Mouse (Mus musculus): ENCODE results near the gene Gm20708. TPM values are rescaled to one million over a fixed set of nuclear protein-coding genes. Genes with fewer than 3 reads are reported as not detected.
"Not testable (repeated sequence)": the region's sequence is repeated elsewhere in the genome, so short reads cannot be mapped to it uniquely, and the experiment has no call there.

Gene Gm20708
- polyA plus RNA-seq, 1 experiment from 2014 or later: 0.24 TPM

- H3K36me3 ChIP-seq: 0 out of 2 replicates have a peak, but pooled peaks cover 2% of the 10 kb centered on the region
- H3K4me1 ChIP-seq: peaks cover 75% of the 10 kb centered on the region
- H3K4me3 ChIP-seq: no peak overlapping the region
- no peaks in the 10 kb centered on the region for H3K9me3 ChIP-seq
- WGBS: 44% methylated on average over 18 of the region's 18 CpGs
- no peak for ATAC-seq (ENCODE audit: borderline replicate concordance, extremely low read depth, low FRiP score, low TSS enrichment)
- H3K4me2 ChIP-seq: no peak overlapping the region
- peak overlapping the region; percentile 83 for H3K27ac ChIP-seq
- no peaks in the 10 kb centered on the region for H3K27me3 ChIP-seq
- H3K9ac ChIP-seq: no peak overlapping the region
Measured at GRCm38 (mm10) chr11:117828149-117828887, 18.9 kb downstream of the Gm20708 start.

DNA sequence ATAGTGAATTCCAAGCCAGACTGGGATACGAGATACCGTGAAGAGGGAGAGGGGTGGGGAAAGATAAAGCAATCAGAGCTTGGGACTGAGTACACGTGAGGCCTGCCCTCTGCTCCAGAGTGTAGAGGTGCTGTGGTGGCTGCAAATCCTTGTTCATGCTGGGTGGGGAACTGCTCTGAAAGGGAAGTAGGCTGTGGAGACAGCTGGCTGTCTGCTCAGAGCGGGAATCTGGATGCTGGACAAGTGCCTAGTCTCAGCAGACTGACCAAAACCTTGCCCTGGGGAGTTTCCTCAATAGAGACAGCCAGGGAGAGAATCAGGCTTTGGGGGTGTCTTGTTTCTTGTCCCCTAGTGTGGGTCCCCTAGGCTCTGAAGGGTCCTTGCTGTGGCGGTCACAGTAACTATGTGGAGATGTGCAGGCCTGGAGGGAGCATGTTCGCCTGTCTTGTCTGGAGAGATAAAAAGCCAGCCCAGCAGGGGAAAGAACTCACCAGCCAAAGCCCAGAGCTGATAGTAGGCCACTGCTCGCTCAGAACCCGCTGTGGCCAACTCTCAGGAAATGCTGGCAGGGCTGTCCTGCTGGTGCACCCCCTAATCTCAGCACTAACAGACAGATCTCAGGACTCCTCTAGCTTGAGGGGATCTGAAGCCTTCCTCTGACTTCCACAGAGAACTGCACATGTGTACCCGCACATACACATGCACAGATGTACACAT is 19.6 kb downstream of the Gm20708 start:
- Histone ChIP-seq H3K36me3 (no peaks in the 10 kb centered on the region), H3K27me3 (no peaks in the 10 kb centered on the region), H3K9ac (no peak overlapping the region), H3K9me3 (no peaks in the 10 kb centered on the region), H3K27ac (peak overlapping the region; percentile 83), H3K4me3 (no peak overlapping the region), H3K4me2 (no peak overlapping the region), H3K4me1 (peaks cover 68% of the 10 kb centered on the region)
- ATAC-seq (ENCODE audit: borderline replicate concordance, extremely low read depth, low FRiP score, low TSS enrichment): no peak
- 32% methylated on average over 9 of the region's 9 CpGs for WGBS

GRCm38 (mm10) chr11:117829671-117830215 is 20.3 kb downstream of the Gm20708 start:
- Histone ChIP-seq H3K4me2 (no peak overlapping the region), H3K27me3 (no peaks in the 10 kb centered on the region), H3K36me3 (no peaks in the 10 kb centered on the region), H3K4me3 (no peak overlapping the region), H3K9me3 (no peaks in the 10 kb centered on the region), H3K27ac (peak overlapping the region; percentile 83), H3K4me1 (peaks cover 62% of the 10 kb centered on the region), H3K9ac (no peak overlapping the region)
- WGBS: 41% methylated on average over 2 of the region's 2 CpGs
- no peak for ATAC-seq (ENCODE audit: borderline replicate concordance, extremely low read depth, low FRiP score, low TSS enrichment)

DNA sequence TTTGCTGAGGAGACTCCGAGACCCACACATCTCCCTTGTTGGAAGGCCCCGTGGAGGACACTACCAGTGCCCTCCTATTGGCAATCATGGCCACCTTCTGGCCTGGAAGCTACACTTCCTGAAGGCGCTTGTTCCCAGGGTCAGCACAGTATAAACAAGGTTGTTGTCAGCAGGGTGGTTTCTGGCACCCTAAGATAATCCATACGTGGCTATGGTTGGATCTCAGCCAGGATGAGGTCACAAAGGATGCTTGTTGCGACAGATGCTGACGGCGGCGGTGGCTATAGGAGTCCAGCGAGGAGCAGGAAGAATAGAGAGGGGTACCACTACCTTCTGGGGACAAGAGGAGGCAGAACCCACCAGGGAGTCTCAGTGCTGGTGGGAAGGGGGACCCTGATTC is 20.9 kb downstream of the Gm20708 start:
- Histone ChIP-seq H3K4me3 (no peak overlapping the region), H3K9ac (no peak overlapping the region), H3K9me3 (no peaks in the 10 kb centered on the region), H3K27ac (peak overlapping the region; percentile 83), H3K4me1 (peaks cover 57% of the 10 kb centered on the region), H3K4me2 (no peak overlapping the region), H3K36me3 (no peaks in the 10 kb centered on the region), H3K27me3 (no peaks in the 10 kb centered on the region)
- ATAC-seq (ENCODE audit: borderline replicate concordance, extremely low read depth, low FRiP score, low TSS enrichment): no peak
- WGBS: 49% methylated on average over 9 of the region's 9 CpGs

DNA sequence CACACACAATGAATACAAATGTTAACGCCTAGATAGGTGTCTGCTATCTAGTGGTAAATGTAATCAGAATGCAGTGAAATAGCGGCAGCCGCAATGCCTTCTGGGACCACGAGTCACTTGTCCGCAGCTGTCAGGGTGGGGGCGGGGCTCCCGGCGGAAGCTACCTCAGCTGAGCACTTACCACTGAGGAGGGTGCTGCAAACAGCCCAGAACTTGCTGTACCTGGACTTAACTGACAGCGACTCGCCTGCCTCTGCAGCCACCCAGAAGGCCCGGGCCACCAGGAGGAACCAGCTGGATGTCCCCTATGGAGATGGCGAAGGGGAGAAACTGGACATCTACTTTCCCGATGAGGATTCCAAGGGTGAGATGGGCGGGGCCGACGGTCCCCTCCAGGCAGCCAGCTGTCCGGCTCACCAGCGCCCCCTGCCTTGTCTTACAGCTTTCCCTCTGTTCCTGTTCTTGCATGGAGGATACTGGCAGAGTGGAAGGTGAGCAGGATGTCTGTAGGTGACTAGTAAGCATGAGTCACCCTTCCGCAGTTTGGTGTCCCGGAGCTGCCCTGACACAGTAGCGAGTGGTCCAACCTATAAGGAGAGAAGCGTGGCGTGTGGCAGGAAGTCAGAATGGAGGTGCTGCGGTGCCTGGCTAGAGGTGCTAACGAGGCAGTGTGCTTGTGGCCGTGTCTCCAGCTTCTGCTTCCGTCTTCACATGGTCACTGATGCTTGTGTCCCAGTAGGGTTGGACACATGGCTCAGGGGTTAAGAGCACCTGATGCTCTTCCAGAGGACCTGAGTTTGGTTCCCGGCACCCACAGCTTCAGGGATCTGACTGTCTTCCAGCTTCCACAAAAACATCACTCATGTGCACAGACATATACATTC is 22.9 kb downstream of the Gm20708 start:
- Histone ChIP-seq H3K9ac (no peak overlapping the region), H3K4me3 (peak overlapping the region; percentile 17), H3K4me2 (peak overlapping the region; percentile 50), H3K27ac (no peak overlapping the region), H3K9me3 (no peaks in the 10 kb centered on the region), H3K36me3 (no peaks in the 10 kb centered on the region), H3K4me1 (peaks cover 47% of the 10 kb centered on the region), H3K27me3 (no peaks in the 10 kb centered on the region)
- peak; percentile 16; the same call in 1 of the 2 replicates for ATAC-seq (ENCODE audit: borderline replicate concordance, extremely low read depth, low FRiP score, low TSS enrichment)
- WGBS: 22% methylated on average over 28 of the region's 28 CpGs

DNA sequence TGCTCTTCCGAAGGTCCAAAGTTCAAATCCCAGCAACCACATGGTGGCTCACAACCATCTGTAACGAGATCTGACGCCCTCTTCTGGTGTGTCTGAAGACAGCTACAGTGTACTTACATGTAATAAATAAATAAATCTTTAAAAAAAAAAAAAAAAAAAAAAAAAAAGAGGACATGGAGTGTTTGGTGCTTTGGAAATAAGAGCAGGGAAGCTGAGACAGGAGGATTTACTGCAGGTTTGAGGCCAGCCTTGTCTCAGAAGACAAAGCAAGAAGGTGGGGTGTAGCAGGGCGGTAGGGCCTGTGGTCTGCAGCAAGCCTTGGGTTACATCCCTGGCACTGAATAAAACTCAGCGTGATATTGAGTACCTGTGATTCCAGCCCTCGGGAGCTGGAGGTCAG is 24.0 kb downstream of the Gm20708 start:
- H3K9me3 ChIP-seq; H3K27ac ChIP-seq; H3K9ac ChIP-seq; H3K4me2 ChIP-seq; H3K36me3 ChIP-seq; H3K27me3 ChIP-seq; H3K4me3 ChIP-seq; ATAC-seq (ENCODE audit: borderline replicate concordance, extremely low read depth, low FRiP score, low TSS enrichment): not testable (repeated sequence)
- 77% methylated on average over 6 of the region's 6 CpGs for WGBS
- H3K4me1 ChIP-seq: peaks cover 35% of the 10 kb centered on the region

- Histone ChIP-seq H3K9ac (no peak overlapping the region), H3K27ac (no peak overlapping the region), H3K4me1 (peaks cover 29% of the 10 kb centered on the region), H3K36me3 (no peaks in the 10 kb centered on the region), H3K27me3 (no peaks in the 10 kb centered on the region), H3K4me3 (no peak overlapping the region), H3K9me3 (no peaks in the 10 kb centered on the region), H3K4me2 (no peak overlapping the region)
- no peak for ATAC-seq (ENCODE audit: borderline replicate concordance, extremely low read depth, low FRiP score, low TSS enrichment)
- WGBS: 87% methylated on average over 8 of the region's 8 CpGs
Measured at GRCm38 (mm10) chr11:117834086-117834485, 24.6 kb downstream of the Gm20708 start.

GRCm38 (mm10) chr11:117836306-117836705 is 26.8 kb downstream of the Gm20708 start:
- Histone ChIP-seq H3K27ac (no peak overlapping the region), H3K4me3 (peak overlapping the region; percentile 19), H3K9ac (no peak overlapping the region)

DNA sequence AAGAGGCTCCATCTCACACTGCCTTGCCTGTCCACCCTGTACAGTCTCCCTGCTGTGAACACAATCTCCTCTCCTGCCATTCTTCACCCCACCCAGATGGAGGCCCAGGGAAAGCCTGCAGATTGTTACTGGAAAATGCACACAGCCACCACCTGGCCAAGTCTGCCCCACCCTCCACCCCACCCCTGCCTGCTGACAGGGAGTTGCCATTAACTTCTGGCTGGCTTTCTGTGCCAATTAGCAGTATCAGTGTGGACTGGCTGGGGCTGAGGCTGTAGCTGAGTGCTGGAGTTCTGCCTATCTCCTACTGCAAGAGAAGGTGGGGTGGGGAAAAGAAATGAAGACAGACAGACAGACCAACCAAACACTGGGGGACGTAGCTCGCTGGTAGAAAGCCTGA is 29.1 kb downstream of the Gm20708 start:
- no peaks in the 10 kb centered on the region for H3K9me3 ChIP-seq
- ATAC-seq (ENCODE audit: borderline replicate concordance, extremely low read depth, low FRiP score, low TSS enrichment): no peak; the same call in 1 of the 2 replicates
- 59% methylated on average over 2 of the region's 2 CpGs for WGBS
- H3K4me1 ChIP-seq: 0 out of 2 replicates have a peak, but pooled peaks cover 4% of the 10 kb centered on the region
- no peak overlapping the region for H3K9ac ChIP-seq
- H3K27me3 ChIP-seq: no peaks in the 10 kb centered on the region
- no peak overlapping the region for H3K27ac ChIP-seq
- no peaks in the 10 kb centered on the region for H3K36me3 ChIP-seq
- no peak overlapping the region for H3K4me3 ChIP-seq
- H3K4me2 ChIP-seq: no peak overlapping the region

More at GRCm38 (mm10) chr11:117836306-117836705, 26.8 kb downstream of the Gm20708 start:
- H3K36me3 ChIP-seq: no peaks in the 10 kb centered on the region
- no peaks in the 10 kb centered on the region for H3K27me3 ChIP-seq
- no peaks in the 10 kb centered on the region for H3K9me3 ChIP-seq
- no peak for ATAC-seq (ENCODE audit: borderline replicate concordance, extremely low read depth, low FRiP score, low TSS enrichment)
- H3K4me2 ChIP-seq: peak overlapping the region; percentile 50
- peaks cover 10% of the 10 kb centered on the region; the same call in 1 of the 2 replicates for H3K4me1 ChIP-seq
- WGBS: 22% methylated on average over 13 of the region's 13 CpGs

DNA sequence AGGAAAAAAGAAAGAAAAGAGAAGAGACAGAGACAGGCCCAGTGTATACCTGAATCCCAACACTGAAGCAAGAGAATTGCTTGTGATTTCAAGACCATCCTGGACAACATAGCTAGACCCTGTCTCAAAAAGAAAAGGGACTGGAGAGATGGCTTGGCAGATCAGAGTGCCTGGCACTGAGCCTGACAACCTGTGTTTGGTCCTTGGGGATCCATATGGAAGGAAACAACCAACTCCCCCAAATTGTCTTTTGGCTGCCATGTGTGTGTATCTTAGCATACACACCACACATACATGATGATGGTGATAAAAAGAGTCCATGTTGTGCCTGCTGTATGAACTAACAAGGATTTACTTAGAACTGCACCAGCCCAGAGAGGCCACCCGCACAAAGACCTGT is 29.6 kb downstream of the Gm20708 start:
- 0 out of 2 replicates have a peak, but pooled peaks cover 4% of the 10 kb centered on the region for H3K4me1 ChIP-seq
- WGBS: 75% methylated on average over 1 of the region's 1 CpGs
- H3K4me3 ChIP-seq: no peak overlapping the region
- H3K9me3 ChIP-seq: no peaks in the 10 kb centered on the region
- no peak overlapping the region for H3K9ac ChIP-seq
- no peak overlapping the region for H3K4me2 ChIP-seq
- H3K36me3 ChIP-seq: no peaks in the 10 kb centered on the region
- ATAC-seq (ENCODE audit: borderline replicate concordance, extremely low read depth, low FRiP score, low TSS enrichment): no peak
- H3K27ac ChIP-seq: no peak overlapping the region
- H3K27me3 ChIP-seq: no peaks in the 10 kb centered on the region

GRCm38 (mm10) chr11:117840910-117841309 is 31.4 kb downstream of the Gm20708 start:
- H3K36me3 ChIP-seq: no peaks in the 10 kb centered on the region
- no peak overlapping the region for H3K4me2 ChIP-seq
- WGBS: 32% methylated on average over 1 of the region's 1 CpGs
- no peak overlapping the region for H3K27ac ChIP-seq
- no peak overlapping the region for H3K4me3 ChIP-seq
- H3K4me1 ChIP-seq: 0 out of 2 replicates have a peak, but pooled peaks cover 4% of the 10 kb centered on the region
- H3K9ac ChIP-seq: no peak overlapping the region
- no peak for ATAC-seq (ENCODE audit: borderline replicate concordance, extremely low read depth, low FRiP score, low TSS enrichment)
- H3K9me3 ChIP-seq: no peaks in the 10 kb centered on the region
- no peaks in the 10 kb centered on the region for H3K27me3 ChIP-seq
